Mouse (Mus musculus): ENCODE data around the gene Acss1. TPM values are rescaled to one million over a fixed set of nuclear protein-coding genes. Genes with fewer than 3 reads are reported as not detected.

Gene Acss1
- total and polyA plus RNA-seq, 3 experiments = 256 to 332 (median 301) TPM

- WGBS = 80% methylated on average over 3 of the region's 3 CpGs
- TF ChIP-seq CTCF (IDR thresholded peaks at IDR 0.05) (no peak), POLR2A (IDR thresholded peaks at IDR 0.05; ENCODE audit: insufficient read depth, low read depth, low read length) (no peak), EP300 (IDR thresholded peaks at IDR 0.05; ENCODE audit: insufficient read depth, low read depth, low read length) (no peak)
- Histone ChIP-seq H3K79me2 (replicated peaks; ENCODE audit: control insufficient read depth, insufficient read depth, low read length) (peaks cover 2% of the 10 kb centered on the region; the same call in 1 of the 2 replicates), H3K4me1 (ENCODE audit: control insufficient read depth, insufficient read depth, low read length) (no peaks in the 10 kb centered on the region), H3K4me3 (no peak overlapping the region), H3K27me3 (ENCODE audit: control insufficient read depth, insufficient read depth, low read length) (no peaks in the 10 kb centered on the region), H3K27ac (no peak overlapping the region), H3K36me3 (ENCODE audit: control insufficient read depth, insufficient read depth, low read length) (peaks cover under 1% of the 10 kb centered on the region; the same call in 1 of the 2 replicates), H3K9ac (ENCODE audit: low read depth, low read length) (no peak overlapping the region)
- DNase-seq = no peak
- intact Hi-C loops (cut with DNase I) = no loop called here
These were observed 72.7 kb downstream of the Acss1 start for GRCm38 (mm10) chr2:150595411-150596190.

DNA sequence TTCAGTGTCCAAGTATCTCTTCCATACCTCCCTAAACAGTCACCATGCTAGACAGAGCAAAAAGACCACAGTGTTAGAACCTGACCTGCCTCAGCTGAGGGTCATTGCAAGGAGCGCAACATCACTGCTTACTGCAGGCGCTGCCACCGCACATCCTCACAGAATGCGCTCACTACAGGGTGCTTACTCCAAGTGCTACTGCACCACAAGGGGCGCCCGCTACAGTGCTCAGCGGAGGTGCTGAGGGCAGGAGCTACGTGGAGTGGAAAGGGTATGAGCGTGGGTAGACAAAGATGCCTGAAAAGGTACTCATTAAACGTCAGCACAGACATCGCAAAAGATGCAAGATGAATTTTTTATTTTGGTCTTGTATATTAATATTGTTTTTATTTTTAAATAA is 79.2 kb downstream of the Acss1 start:
- Histone ChIP-seq H3K4me3 (no peak overlapping the region), H3K27ac (no peak overlapping the region), H3K27me3 (ENCODE audit: control insufficient read depth, insufficient read depth, low read length) (no peaks in the 10 kb centered on the region), H3K9ac (ENCODE audit: low read depth, low read length) (no peak overlapping the region), H3K36me3 (ENCODE audit: control insufficient read depth, insufficient read depth, low read length) (no peaks in the 10 kb centered on the region; the same call in 1 of the 2 replicates), H3K4me1 (ENCODE audit: control insufficient read depth, insufficient read depth, low read length) (no peaks in the 10 kb centered on the region), H3K79me2 (replicated peaks; ENCODE audit: control insufficient read depth, insufficient read depth, low read length) (peaks cover 2% of the 10 kb centered on the region; the same call in 1 of the 2 replicates)
- intact Hi-C loops (cut with DNase I) = no loop called here
- TF ChIP-seq CTCF (IDR thresholded peaks at IDR 0.05) = no peak
- no peak for TF ChIP-seq EP300 (IDR thresholded peaks at IDR 0.05; ENCODE audit: insufficient read depth, low read depth, low read length)
- no peak for TF ChIP-seq POLR2A (IDR thresholded peaks at IDR 0.05; ENCODE audit: insufficient read depth, low read depth, low read length)
- WGBS = 86% methylated on average over 11 of the region's 11 CpGs
- DNase-seq = no peak

- Histone ChIP-seq H3K36me3 (ENCODE audit: control insufficient read depth, insufficient read depth, low read length) (no peaks in the 10 kb centered on the region), H3K9ac (ENCODE audit: low read depth, low read length) (no peak overlapping the region), H3K4me3 (no peak overlapping the region), H3K27ac (no peak overlapping the region), H3K27me3 (ENCODE audit: control insufficient read depth, insufficient read depth, low read length) (no peaks in the 10 kb centered on the region), H3K79me2 (replicated peaks; ENCODE audit: control insufficient read depth, insufficient read depth, low read length) (no peaks in the 10 kb centered on the region), H3K4me1 (ENCODE audit: control insufficient read depth, insufficient read depth, low read length) (no peaks in the 10 kb centered on the region)
- no peak for DNase-seq
- intact Hi-C loops (cut with DNase I) = no loop called here
- no peak for TF ChIP-seq EP300 (IDR thresholded peaks at IDR 0.05; ENCODE audit: insufficient read depth, low read depth, low read length)
- TF ChIP-seq CTCF (IDR thresholded peaks at IDR 0.05) = no peak
- no peak for TF ChIP-seq POLR2A (IDR thresholded peaks at IDR 0.05; ENCODE audit: insufficient read depth, low read depth, low read length)
- WGBS = 60% methylated on average over 1 of the region's 1 CpGs
These were observed 88.7 kb downstream of the Acss1 start for GRCm38 (mm10) chr2:150579628-150580027.

GRCm38 (mm10) chr2:150578603-150579002 is 89.7 kb downstream of the Acss1 start:
- intact Hi-C loops (cut with DNase I) = no loop called here
- no peak for TF ChIP-seq EP300 (IDR thresholded peaks at IDR 0.05; ENCODE audit: insufficient read depth, low read depth, low read length)
- no peak for TF ChIP-seq POLR2A (IDR thresholded peaks at IDR 0.05; ENCODE audit: insufficient read depth, low read depth, low read length)
- Histone ChIP-seq H3K27me3 (ENCODE audit: control insufficient read depth, insufficient read depth, low read length) (no peaks in the 10 kb centered on the region), H3K9ac (ENCODE audit: low read depth, low read length) (no peak overlapping the region), H3K79me2 (replicated peaks; ENCODE audit: control insufficient read depth, insufficient read depth, low read length) (no peaks in the 10 kb centered on the region), H3K36me3 (ENCODE audit: control insufficient read depth, insufficient read depth, low read length) (no peaks in the 10 kb centered on the region), H3K4me1 (ENCODE audit: control insufficient read depth, insufficient read depth, low read length) (no peaks in the 10 kb centered on the region), H3K4me3 (no peak overlapping the region), H3K27ac (no peak overlapping the region)
- DNase-seq = no peak
- 82% methylated on average over 5 of the region's 5 CpGs for WGBS

DNA sequence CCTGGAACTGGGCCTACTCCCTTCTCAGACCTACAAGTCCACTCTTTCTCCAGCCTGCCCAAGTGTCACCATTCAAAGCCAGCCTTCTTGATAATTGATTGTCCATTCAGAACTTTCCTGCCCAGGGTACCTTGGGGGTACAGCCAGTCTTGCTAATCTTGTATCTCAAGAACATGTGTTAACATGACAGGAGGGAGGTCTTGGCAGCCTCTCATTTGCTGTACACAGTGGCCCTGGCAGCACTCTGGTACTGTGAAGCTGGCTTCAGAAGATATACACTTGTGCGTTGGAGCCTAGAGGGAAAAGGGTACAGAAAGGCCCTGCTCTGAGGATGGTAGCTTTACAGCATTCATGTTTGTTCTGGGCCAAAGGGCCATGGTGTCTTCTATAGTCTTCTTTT is 92.0 kb downstream of the Acss1 start:
- DNase-seq = no peak
- 67% methylated on average over 1 of the region's 1 CpGs for WGBS
- intact Hi-C loops (cut with DNase I) = no loop called here
- no peak overlapping the region for H3K9ac ChIP-seq (ENCODE audit: low read depth, low read length)
- no peaks in the 10 kb centered on the region for H3K4me1 ChIP-seq (ENCODE audit: control insufficient read depth, insufficient read depth, low read length)
- no peak overlapping the region for H3K4me3 ChIP-seq
- no peaks in the 10 kb centered on the region for H3K36me3 ChIP-seq (ENCODE audit: control insufficient read depth, insufficient read depth, low read length)
- H3K27ac ChIP-seq = no peak overlapping the region
- H3K79me2 ChIP-seq (replicated peaks; ENCODE audit: control insufficient read depth, insufficient read depth, low read length) = no peaks in the 10 kb centered on the region
- no peaks in the 10 kb centered on the region for H3K27me3 ChIP-seq (ENCODE audit: control insufficient read depth, insufficient read depth, low read length)
- TF ChIP-seq POLR2A (IDR thresholded peaks at IDR 0.05; ENCODE audit: insufficient read depth, low read depth, low read length) = no peak
- no peak for TF ChIP-seq EP300 (IDR thresholded peaks at IDR 0.05; ENCODE audit: insufficient read depth, low read depth, low read length)
- TF ChIP-seq CTCF (IDR thresholded peaks at IDR 0.05) = no peak

DNA sequence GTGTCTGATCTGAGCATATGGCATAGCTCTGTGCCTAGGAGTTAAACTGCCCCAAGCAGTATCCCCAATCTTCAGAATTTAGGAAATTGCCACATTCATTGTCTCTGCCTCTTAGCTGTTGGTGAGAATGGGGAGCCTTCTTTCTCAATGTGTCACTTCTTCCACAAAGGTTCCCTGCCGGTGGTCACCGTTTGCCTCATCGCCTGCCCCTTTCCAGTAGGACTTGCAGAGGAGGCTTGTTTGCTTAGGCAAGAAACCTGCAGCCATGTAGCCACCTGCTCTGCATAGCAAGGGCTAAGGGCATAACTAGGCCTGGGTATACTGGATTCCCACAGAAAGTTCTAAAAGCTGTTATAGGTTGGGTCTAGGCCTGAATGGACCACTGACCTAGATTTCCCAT is 95.8 kb downstream of the Acss1 start:
- H3K4me1 ChIP-seq (ENCODE audit: control insufficient read depth, insufficient read depth, low read length) = no peaks in the 10 kb centered on the region
- TF ChIP-seq POLR2A (IDR thresholded peaks at IDR 0.05; ENCODE audit: insufficient read depth, low read depth, low read length) (no peak), EP300 (IDR thresholded peaks at IDR 0.05; ENCODE audit: insufficient read depth, low read depth, low read length) (no peak), CTCF (IDR thresholded peaks at IDR 0.05) (no peak)
- no peaks in the 10 kb centered on the region for H3K79me2 ChIP-seq (replicated peaks; ENCODE audit: control insufficient read depth, insufficient read depth, low read length)
- no peak for DNase-seq
- intact Hi-C loops (cut with DNase I) = no loop called here
- no peaks in the 10 kb centered on the region for H3K36me3 ChIP-seq (ENCODE audit: control insufficient read depth, insufficient read depth, low read length)
- no peaks in the 10 kb centered on the region for H3K27me3 ChIP-seq (ENCODE audit: control insufficient read depth, insufficient read depth, low read length)
- no peak overlapping the region for H3K4me3 ChIP-seq
- H3K27ac ChIP-seq = no peak overlapping the region
- no peak overlapping the region for H3K9ac ChIP-seq (ENCODE audit: low read depth, low read length)
- WGBS = 92% methylated on average over 3 of the region's 3 CpGs
